Mouse (Mus musculus) fibroblast of lung, adult 2 months (primary cell): ENCODE measurements around the gene Ms4a6c.
A peak's percentile ranks its signal among the peaks of the same experiment; 100 is the strongest.
"Not testable (repeated sequence)": the region's sequence is repeated elsewhere in the genome, so short reads cannot be mapped to it uniquely, and the experiment has no call there.

Experiments
- DNase-seq: peaks from one replicate; pipeline ENCODE4 v3.0.0-alpha.2; 2011; ENCODE audit warnings: low read depth

The Ms4a6c gene

GRCm38 (mm10) chr19:11469215-11469614 is at the start of gene Ms4a6c:
Gene Ms4a6c, plus strand, starts transcription at chr19:11469366.
- DNase-seq = not testable (repeated sequence)

DNA sequence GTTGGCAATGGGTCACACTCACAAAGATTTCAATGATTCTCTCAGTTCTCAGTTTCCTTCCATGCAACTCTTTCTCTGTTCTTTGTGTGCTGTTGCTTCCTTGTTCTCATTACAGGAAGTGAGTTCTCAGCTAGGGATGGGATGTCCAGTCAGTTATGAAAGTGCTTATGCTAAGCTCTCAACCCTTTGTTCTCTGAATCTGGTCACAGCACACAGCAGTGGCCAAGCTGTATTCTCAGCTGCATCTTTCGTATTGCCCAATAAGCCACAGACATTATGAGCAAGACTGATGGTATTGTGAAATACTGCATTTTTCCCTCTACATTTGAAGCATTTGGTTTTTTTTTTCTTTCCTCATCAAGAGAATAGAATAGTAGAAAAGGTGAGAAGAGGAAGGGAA is 38.0 kb upstream of the Ms4a6c start:
- DNase-seq = peak; percentile 3

DNA sequence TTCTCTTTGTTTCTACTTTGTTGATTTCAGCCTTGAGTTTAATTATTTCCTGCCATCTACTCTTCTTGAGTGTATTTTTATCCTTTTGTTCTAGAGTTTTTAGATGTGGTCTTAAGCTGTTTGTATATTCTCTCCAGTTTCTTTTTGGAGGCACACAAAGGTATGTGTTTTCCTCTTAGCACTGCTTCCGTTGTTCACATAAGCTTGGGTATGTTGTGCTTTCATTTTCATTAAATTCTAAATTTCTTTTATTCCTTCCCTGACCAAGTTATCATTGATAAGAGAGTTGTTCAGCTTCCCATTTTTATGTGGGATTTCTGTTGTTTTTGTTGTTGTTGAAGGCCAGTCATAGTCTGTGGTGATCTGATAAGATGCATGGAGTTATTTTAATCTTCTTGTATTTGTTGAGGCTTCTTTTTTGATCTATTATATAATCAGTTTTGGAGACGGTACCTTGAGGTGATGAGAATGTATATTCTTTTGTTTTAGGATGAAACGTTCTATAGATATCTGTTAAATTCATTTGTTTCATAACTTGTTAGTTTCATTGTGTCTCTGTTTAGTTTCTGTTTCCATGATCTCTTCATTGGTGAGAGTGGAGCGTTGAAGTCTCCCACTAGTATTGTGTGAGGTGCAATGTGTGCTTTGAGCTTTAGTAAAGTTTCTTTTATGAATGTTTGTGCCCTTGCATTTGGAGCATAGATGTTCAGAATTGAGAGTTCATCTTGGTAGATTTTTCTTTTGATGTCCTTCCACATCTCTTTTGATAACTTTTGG is 33.9 kb upstream of the Ms4a6c start:
- no peak for DNase-seq

DNA sequence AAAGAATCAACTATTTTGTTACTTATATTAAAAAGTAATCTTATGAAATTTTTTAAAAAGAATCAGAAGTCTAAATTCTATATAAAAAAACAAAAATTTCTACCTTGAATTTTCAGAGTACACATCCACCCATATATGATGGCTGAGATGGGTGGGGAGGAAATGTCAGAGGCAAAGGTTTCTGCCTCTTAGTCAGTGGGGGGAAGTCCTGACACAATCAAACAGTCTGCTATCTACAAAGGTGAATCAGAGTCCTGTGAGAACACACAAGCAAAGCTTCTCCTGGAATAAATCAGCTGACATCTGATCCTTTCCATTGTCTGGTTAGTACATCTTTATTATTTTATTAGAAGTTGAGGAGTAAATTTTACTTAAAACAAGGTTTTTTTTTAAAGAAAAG is 25.8 kb upstream of the Ms4a6c start, which contains the start of gene Ms4a4b:
Gene Ms4a4b (plus strand): TSS at position 216 of the 400 bp plus-strand sequence.
- DNase-seq = no peak

DNA sequence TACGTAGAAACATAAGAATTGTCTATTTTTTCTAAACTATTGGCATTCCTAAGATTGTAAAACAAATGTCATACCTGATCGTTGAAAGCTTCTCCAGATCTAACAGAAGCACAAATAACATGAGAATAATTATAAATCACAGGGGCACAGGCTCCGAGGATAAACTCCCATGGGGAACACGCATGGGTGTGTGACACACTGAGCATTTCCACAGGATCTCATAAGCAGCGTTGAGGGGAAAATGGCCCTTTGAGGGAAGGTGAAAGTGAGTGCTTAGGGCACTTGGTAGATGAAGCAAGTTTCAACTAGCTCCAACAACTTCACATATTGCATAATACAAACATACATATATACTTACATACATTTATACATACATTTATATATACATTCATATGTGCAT is 25.2 kb upstream of the Ms4a6c start:
- no peak for DNase-seq

DNA sequence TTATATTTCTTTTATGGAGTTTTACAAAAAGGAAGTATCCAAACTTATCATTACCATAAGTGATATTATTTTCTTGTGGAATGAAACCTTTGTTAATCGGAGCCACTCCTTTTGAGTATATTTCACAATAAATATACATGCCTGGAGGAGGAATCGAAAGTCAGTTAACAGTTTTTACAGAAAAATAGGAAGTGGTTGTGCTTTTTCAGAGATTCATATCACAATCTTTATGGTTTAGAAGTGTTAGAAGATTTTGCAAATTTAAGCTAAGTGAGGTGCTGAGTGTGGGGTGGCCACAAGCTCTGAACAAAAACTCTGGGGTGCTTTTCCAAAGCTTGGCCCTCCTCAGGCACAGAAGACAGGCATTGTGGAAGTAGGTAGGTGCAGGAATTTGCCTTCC is 21.9 kb upstream of the Ms4a6c start:
- no peak for DNase-seq

DNA sequence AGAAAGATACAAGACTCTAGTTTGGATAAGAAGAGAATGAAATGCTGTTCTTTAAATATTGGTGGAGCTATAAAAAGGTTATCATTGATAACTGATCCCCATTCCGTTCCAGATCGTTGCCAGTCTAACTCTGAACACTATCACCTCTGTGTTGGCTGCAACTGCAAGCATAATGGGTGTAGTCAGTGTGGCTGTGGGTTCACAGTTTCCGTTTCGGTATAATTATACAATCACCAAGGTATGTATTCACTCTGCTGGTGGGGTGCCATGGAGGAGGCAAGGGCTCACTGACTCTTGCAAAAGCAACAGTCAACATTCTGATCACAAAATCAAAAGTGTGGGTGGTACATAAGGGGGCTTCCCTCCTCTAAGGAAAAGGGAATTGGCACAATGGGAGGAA is 10.1 kb upstream of the Ms4a6c start:
- DNase-seq = not testable (repeated sequence)

GRCm38 (mm10) chr19:11464795-11465194 is 4.4 kb upstream of the Ms4a6c start:
- DNase-seq = not testable (repeated sequence)

DNA sequence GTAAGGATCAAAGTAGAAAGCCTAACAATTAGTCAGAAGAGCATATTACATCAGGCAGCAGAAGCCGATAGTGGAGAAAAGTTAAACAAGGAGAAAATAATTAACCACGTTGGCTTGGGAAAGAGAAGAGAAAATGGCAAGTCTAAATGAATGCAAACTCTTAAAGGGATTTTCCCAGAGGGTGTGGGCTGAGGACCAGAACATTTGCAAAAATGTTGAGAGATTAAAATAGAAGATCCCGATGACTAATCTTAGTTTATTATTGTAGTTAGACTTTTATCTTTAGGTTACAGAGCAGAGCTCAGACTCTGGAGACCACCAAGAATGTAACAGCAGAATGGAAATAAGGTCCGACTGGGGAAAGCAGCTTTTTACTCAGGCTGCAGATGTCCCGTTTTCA is 2.7 kb upstream of the Ms4a6c start:
- DNase-seq = no peak

DNA sequence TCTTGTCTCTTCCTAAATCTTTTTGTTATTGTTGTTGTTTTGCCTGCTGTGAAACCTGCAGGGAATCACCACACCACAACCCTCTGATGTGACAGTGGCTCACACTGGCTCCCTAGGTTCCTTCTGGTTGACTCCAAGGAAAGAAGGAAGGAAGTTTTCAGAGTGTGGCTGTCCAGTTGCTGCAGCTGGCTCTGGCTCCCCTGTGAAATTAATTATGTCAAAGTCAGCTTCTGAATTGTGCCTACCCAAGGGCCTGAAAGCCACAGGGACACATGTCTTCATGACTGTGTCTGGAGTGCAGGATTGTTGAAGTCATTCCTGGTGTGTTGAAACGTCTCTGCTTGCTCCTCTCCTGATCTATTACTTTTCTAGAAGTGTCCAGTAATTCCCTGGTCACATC is 805 bp upstream of the Ms4a6c start:
- not testable (repeated sequence) for DNase-seq

DNA sequence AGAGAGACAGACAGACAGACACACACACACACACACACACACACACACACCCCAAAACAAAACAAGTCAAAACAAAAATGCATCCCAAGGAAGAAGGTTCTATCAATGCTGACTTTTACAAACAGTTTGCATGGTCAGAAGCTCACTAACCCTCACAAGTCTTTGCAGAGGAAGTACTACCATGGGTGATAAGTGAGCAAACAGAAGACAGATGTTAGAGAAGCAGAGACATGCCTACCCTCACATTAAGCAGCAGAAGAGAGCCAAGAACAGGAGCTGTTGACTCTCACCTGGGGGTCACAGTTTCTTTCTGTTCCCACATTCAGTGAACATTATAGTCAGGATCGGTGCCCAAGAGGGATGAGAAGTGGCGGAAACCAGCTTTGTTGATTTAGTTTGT is 10.5 kb downstream of the Ms4a6c start:
- DNase-seq = no peak

GRCm38 (mm10) chr19:11482684-11483083 is 13.5 kb downstream of the Ms4a6c start:
- DNase-seq = no peak

DNA sequence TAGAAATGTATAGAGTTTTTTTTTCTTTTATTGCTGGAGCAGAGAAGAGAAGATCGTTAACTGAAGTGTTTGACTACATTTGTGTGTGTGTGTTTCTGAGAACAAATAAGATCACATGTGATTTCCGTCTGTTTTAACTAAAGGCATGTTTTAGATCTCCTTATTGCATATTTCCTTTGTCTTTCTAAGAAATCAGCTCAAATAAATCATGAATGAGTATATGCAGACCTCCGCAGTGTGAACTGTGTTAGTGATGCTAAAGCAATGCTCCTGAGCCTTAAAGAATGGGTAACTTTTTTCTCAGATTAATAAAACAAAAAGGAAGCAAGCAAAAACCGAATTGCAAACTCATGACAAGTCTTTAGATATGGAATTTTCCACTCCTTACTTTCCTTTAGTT is 14.8 kb downstream of the Ms4a6c start:
- no peak for DNase-seq

- DNase-seq = no peak
These were observed 15.2 kb downstream of the Ms4a6c start for GRCm38 (mm10) chr19:11484388-11484787.

DNA sequence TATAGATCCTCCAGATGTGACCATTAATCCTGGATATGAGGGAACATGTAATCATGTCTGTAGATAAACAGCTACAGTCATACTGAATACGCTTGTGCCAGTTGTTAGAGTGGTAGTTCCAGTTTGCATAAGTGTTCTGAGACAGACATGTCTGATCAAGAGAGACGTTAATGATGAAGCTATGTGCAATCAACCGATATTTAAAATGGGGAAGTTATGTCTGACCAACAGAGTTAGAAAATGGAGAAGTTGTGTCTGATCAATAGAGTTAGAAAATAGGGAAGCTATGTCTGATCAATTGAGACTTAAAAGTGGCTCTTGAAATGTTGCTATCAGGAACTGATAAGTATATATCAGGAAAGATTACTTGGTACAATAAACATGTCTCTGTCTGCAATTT is 16.1 kb downstream of the Ms4a6c start:
- DNase-seq = no peak

DNA sequence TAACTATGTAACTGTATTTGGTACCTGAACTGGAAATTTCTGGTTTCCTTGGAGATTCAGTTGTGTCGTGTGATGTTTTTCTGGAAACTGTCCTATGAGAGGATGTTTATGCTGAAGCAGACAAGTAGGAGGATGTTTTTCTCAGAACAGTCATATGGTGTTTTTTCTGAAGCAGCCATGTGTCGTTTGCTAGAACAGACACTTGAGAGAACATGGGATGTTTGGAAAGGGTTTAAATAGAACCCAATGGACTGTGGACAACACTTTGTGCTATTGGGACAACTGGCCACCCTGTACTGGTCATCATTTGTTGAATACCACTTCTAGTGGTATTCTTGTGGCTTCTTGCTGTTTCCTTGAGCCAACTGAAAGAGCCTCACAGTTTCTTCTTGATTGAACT is 16.6 kb downstream of the Ms4a6c start, which contains the start of gene Gm8369:
Gene Gm8369 (plus strand): TSS at position 193 of the 400 bp plus-strand sequence.
- no peak for DNase-seq

- DNase-seq = no peak
These were observed 17.4 kb downstream of the Ms4a6c start for GRCm38 (mm10) chr19:11486599-11486998.

- no peak for DNase-seq
These were observed 22.4 kb downstream of the Ms4a6c start for GRCm38 (mm10) chr19:11491406-11492189.

GRCm38 (mm10) chr19:11492671-11493070 is 23.5 kb downstream of the Ms4a6c start:
- DNase-seq = no peak

DNA sequence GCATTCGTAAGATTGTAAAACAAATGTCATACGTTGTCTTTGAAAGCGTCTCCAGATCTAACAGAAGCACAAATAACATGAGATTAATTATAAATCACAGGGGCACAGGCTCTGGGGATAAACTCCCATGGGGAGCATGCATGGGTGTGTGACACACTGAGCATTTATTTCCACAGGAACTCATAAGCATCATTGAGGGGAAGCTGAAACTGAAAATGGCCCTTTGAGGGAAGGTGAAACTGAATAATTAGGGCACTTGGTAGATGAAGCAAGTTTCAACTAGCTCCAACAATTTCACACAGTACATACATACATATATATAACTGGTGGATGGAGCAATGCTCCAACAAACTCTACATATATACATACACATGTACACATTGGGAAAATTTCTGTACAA is 25.4 kb downstream of the Ms4a6c start:
- DNase-seq = no peak

- DNase-seq = no peak
These were observed 27.2 kb downstream of the Ms4a6c start for GRCm38 (mm10) chr19:11496361-11496760.

DNA sequence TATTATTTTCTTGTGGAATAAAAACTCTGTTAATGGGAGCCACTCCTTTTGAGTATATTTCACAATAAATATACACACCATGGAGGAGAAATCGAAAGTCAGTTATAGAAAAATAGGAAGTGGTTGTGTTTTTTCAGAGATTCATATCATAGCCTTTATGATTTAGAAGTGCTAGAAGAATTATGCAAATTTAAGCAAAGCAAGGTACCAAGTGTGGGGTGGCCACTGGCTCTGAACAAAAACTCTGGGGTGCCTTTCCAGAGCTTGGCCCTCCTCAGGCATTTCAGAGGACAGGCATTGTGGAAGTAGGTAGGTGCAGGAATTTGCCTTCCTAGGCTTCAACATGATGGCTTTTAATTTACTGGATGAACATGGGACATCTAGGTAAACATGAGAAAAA is 28.1 kb downstream of the Ms4a6c start:
- not testable (repeated sequence) for DNase-seq

DNA sequence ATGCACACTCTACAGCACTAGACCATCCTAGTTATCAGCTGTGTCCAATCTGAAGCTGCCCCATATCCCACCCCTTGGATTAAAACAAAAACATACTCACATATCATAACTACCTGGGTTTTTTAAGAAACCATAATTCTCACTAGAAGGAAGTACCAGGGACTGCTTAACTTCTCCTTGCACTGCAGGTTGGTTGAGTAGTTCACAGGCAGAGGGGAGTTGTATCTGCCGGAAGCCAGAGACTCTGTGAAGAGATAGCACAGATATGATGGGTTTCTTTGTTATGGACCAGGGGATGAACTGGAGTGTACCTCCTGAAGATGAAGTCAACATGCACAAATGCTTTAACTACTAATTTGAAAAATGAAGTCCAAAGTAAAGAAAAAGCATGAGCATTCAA is 31.6 kb downstream of the Ms4a6c start:
- DNase-seq = no peak
